Mouse (Mus musculus): ENCODE data around the gene Rmdn2. TPM values are rescaled to one million over a fixed set of nuclear protein-coding genes. Genes with fewer than 3 reads are reported as not detected.

The Rmdn2 gene
- polyA plus RNA-seq, 1 experiment from 2014 or later: 7.2 TPM

GRCm38 (mm10) chr17:79699197-79699596 lies 87.5 kb downstream of the Rmdn2 start:
- Histone ChIP-seq H3K4me2 (replicated peaks; ENCODE audit: low read depth) (no peak overlapping the region), H3K4me1 (replicated peaks; ENCODE audit: control insufficient read depth, insufficient read depth) (no peaks in the 10 kb centered on the region), H3K9ac (ENCODE audit: low read length) (no peak overlapping the region), H3K9me3 (ENCODE audit: control insufficient read depth, low read length) (no peaks in the 10 kb centered on the region), H3K36me3 (ENCODE audit: control insufficient read depth, insufficient read depth, low read length) (no peaks in the 10 kb centered on the region), H3K27me3 (ENCODE audit: control insufficient read depth, insufficient read depth, low read length) (no peaks in the 10 kb centered on the region), H3K4me3 (ENCODE audit: low read depth, low read length) (no peak overlapping the region), H3K27ac (replicated peaks) (no peak overlapping the region)
- ATAC-seq (ENCODE audit: low FRiP score, low TSS enrichment): no peak
- TF ChIP-seq CTCF (IDR thresholded peaks at IDR 0.05; ENCODE audit: low read depth): peak; percentile 84
- TF ChIP-seq EP300 (optimal IDR thresholded peaks at IDR 0.05): no peak
- WGBS: 11% methylated on average over 1 of the region's 1 CpGs
- no peak for DNase-seq (ENCODE audit: low spot score)

GRCm38 (mm10) chr17:79700871-79701270 lies 89.2 kb downstream of the Rmdn2 start:
- no peak for TF ChIP-seq CTCF (IDR thresholded peaks at IDR 0.05; ENCODE audit: low read depth)
- no peak for TF ChIP-seq EP300 (optimal IDR thresholded peaks at IDR 0.05)
- Histone ChIP-seq H3K4me3 (ENCODE audit: low read depth, low read length) (no peak overlapping the region), H3K36me3 (ENCODE audit: control insufficient read depth, insufficient read depth, low read length) (no peaks in the 10 kb centered on the region), H3K27ac (replicated peaks) (no peak overlapping the region), H3K9ac (ENCODE audit: low read length) (no peak overlapping the region), H3K4me1 (replicated peaks; ENCODE audit: control insufficient read depth, insufficient read depth) (no peaks in the 10 kb centered on the region), H3K4me2 (replicated peaks; ENCODE audit: low read depth) (no peak overlapping the region), H3K27me3 (ENCODE audit: control insufficient read depth, insufficient read depth, low read length) (no peaks in the 10 kb centered on the region), H3K9me3 (ENCODE audit: control insufficient read depth, low read length) (no peaks in the 10 kb centered on the region)
- DNase-seq (ENCODE audit: low spot score) (no peak), ATAC-seq (ENCODE audit: low FRiP score, low TSS enrichment) (peak; percentile 45; the same call in 1 of the 2 replicates)
- WGBS: 65% methylated on average over 5 of the region's 5 CpGs

GRCm38 (mm10) chr17:79705671-79706455 lies 94.2 kb downstream of the Rmdn2 start:
- TF ChIP-seq CTCF (IDR thresholded peaks at IDR 0.05; ENCODE audit: low read depth) (no peak), EP300 (optimal IDR thresholded peaks at IDR 0.05) (no peak)
- 58% methylated on average over 9 of the region's 9 CpGs for WGBS

GRCm38 (mm10) chr17:79708168-79708567 lies 96.5 kb downstream of the Rmdn2 start:
- Histone ChIP-seq H3K27ac (replicated peaks) (no peak overlapping the region), H3K4me1 (replicated peaks; ENCODE audit: control insufficient read depth, insufficient read depth) (no peaks in the 10 kb centered on the region), H3K27me3 (ENCODE audit: control insufficient read depth, insufficient read depth, low read length) (no peaks in the 10 kb centered on the region), H3K4me2 (replicated peaks; ENCODE audit: low read depth) (no peak overlapping the region), H3K9me3 (ENCODE audit: control insufficient read depth, low read length) (no peaks in the 10 kb centered on the region), H3K36me3 (ENCODE audit: control insufficient read depth, insufficient read depth, low read length) (no peaks in the 10 kb centered on the region), H3K9ac (ENCODE audit: low read length) (no peak overlapping the region), H3K4me3 (ENCODE audit: low read depth, low read length) (no peak overlapping the region)
- TF ChIP-seq CTCF (IDR thresholded peaks at IDR 0.05; ENCODE audit: low read depth) (no peak), EP300 (optimal IDR thresholded peaks at IDR 0.05) (no peak)
- 21% methylated on average over 7 of the region's 7 CpGs for WGBS
- DNase-seq (ENCODE audit: low spot score) (no peak), ATAC-seq (ENCODE audit: low FRiP score, low TSS enrichment) (no peak)

More at GRCm38 (mm10) chr17:79705671-79706455, 94.2 kb downstream of the Rmdn2 start:
- Histone ChIP-seq H3K27ac (replicated peaks) (no peak overlapping the region), H3K4me2 (replicated peaks; ENCODE audit: low read depth) (no peak overlapping the region), H3K27me3 (ENCODE audit: control insufficient read depth, insufficient read depth, low read length) (no peaks in the 10 kb centered on the region), H3K9ac (ENCODE audit: low read length) (no peak overlapping the region), H3K4me3 (ENCODE audit: low read depth, low read length) (no peak overlapping the region), H3K36me3 (ENCODE audit: control insufficient read depth, insufficient read depth, low read length) (no peaks in the 10 kb centered on the region), H3K4me1 (replicated peaks; ENCODE audit: control insufficient read depth, insufficient read depth) (no peaks in the 10 kb centered on the region), H3K9me3 (ENCODE audit: control insufficient read depth, low read length) (no peaks in the 10 kb centered on the region)
- ATAC-seq (ENCODE audit: low FRiP score, low TSS enrichment): no peak
- DNase-seq (ENCODE audit: low spot score): no peak

GRCm38 (mm10) chr17:79709718-79710117 lies 98.1 kb downstream of the Rmdn2 start:
- 75% methylated on average over 1 of the region's 1 CpGs for WGBS
- DNase-seq (ENCODE audit: low spot score) (no peak), ATAC-seq (ENCODE audit: low FRiP score, low TSS enrichment) (no peak)
- Histone ChIP-seq H3K9ac (ENCODE audit: low read length) (no peak overlapping the region), H3K36me3 (ENCODE audit: control insufficient read depth, insufficient read depth, low read length) (no peaks in the 10 kb centered on the region), H3K27me3 (ENCODE audit: control insufficient read depth, insufficient read depth, low read length) (0 out of 2 replicates have a peak, but pooled peaks cover 3% of the 10 kb centered on the region), H3K27ac (replicated peaks) (no peak overlapping the region), H3K4me1 (replicated peaks; ENCODE audit: control insufficient read depth, insufficient read depth) (peaks cover 8% of the 10 kb centered on the region; the same call in 1 of the 2 replicates), H3K4me3 (ENCODE audit: low read depth, low read length) (no peak overlapping the region), H3K9me3 (ENCODE audit: control insufficient read depth, low read length) (no peaks in the 10 kb centered on the region), H3K4me2 (replicated peaks; ENCODE audit: low read depth) (no peak overlapping the region)
- TF ChIP-seq CTCF (IDR thresholded peaks at IDR 0.05; ENCODE audit: low read depth) (no peak), EP300 (optimal IDR thresholded peaks at IDR 0.05) (no peak)

- Histone ChIP-seq H3K9me3 (ENCODE audit: control insufficient read depth, low read length) (no peaks in the 10 kb centered on the region), H3K27me3 (ENCODE audit: control insufficient read depth, insufficient read depth, low read length) (0 out of 2 replicates have a peak, but pooled peaks cover 5% of the 10 kb centered on the region), H3K4me1 (replicated peaks; ENCODE audit: control insufficient read depth, insufficient read depth) (peaks cover 8% of the 10 kb centered on the region; the same call in 1 of the 2 replicates), H3K4me3 (ENCODE audit: low read depth, low read length) (no peak overlapping the region), H3K9ac (ENCODE audit: low read length) (no peak overlapping the region), H3K4me2 (replicated peaks; ENCODE audit: low read depth) (no peak overlapping the region), H3K27ac (replicated peaks) (no peak overlapping the region), H3K36me3 (ENCODE audit: control insufficient read depth, insufficient read depth, low read length) (no peaks in the 10 kb centered on the region)
- ATAC-seq (ENCODE audit: low FRiP score, low TSS enrichment): no peak
- TF ChIP-seq CTCF (IDR thresholded peaks at IDR 0.05; ENCODE audit: low read depth): no peak
- TF ChIP-seq EP300 (optimal IDR thresholded peaks at IDR 0.05): no peak
- 37% methylated on average over 15 of the region's 15 CpGs for WGBS
- DNase-seq (ENCODE audit: low spot score): no peak
These were observed 98.7 kb downstream of the Rmdn2 start for GRCm38 (mm10) chr17:79710246-79710842.

Data from stomach, postnatal 0 days (tissue).